Mouse (Mus musculus): ENCODE data around the gene Fer1l4.

DNA sequence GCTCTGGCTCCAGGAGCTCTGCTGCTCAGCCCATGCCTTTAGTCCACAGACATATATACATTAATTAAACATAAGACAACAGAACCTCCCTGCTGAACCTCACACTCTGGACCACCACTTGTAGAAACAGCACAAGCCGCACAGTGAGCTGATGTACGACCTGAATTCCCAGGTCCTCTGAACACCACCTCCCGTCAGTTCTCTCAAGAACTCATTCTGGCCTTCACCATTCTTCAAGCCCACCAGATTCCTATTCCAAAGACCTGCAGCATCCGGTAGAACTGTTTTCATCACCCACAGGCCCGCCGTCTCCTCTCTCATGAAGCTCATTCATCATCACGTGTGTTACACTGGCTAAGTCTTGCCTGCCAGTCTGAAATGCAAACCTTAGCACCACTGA lies 27.6 kb upstream of the Fer1l4 start:
- no peak for TF ChIP-seq POLR2A (IDR thresholded peaks at IDR 0.05; ENCODE audit: low read depth, low read length)
- no peak for TF ChIP-seq CTCF (IDR thresholded peaks at IDR 0.05; ENCODE audit: borderline replicate concordance, insufficient read depth, low read length)
